Mouse (Mus musculus) cerebellum, postnatal 4 days (tissue): ENCODE data around the gene Rere.

ENCODE experiments used
- DNase-seq, 2 experiments: peaks; one replicate each; pipeline ENCODE4 v3.0.0; 2022; ENCODE audit warnings: low spot score in 2 of 2, mixed read lengths in 1 of 2

Gene Rere

DNA sequence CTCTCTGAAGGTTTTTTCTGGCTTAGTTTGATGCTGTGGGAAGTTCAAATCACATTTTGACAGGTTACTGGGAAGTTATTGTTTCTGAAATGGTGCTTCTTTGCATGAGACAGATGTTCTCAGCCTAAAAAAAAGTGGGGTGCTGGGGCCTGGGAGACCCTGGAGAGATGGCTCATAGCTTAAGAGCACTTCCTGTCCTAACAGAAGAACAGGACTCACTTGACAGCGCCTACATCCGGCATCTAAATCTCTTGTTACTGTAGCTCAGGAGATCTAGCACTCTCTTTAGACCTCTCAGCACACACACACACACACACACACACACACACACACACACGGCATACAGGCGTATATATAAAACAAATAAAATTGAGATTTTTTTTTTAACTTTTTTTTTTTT lies 291.5 kb downstream of the Rere start:
- no peak for DNase-seq

GRCm38 (mm10) chr4:150575363-150576092 lies 294.1 kb downstream of the Rere start:
- no peak for DNase-seq

DNA sequence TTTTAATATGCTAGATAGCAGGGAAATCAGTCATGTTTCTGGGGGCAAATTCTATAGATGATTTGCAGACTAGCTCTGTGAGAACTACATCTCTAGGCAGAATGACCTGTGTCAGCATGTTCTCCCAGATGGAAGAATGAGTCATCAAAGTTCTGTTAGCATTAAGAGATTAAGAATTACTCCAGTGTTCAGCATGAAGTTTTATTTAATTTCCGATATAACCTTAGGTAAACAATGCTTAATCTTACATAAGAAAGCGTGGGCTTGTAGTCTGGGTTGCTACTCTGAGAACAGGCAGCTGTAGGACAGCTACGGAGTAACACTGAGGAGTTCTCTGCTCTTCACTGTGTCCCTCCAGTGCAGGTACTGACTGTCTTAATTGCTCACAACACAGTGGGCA lies 294.9 kb downstream of the Rere start:
- DNase-seq, result no peak

DNA sequence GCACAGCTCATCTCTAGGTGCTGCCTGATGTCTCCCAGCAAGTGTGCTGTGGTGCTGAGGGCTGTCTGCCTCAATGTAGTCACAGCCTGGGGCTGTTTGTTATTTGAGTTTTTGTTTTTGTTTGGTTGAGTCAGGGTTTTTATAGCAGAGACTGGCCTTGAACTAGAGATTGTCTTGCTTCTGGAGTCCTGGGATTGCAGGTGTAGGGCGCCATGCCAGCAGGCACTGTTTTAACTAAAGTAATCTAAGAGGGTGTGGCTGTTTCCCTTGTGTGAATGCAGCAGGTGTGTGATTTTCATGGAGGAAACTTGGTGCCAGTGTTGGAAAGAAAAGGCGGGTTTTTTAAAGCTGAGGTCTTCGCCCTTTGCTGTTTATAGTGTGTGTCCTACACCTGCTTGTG lies 296.6 kb downstream of the Rere start:
- DNase-seq, result no peak

DNA sequence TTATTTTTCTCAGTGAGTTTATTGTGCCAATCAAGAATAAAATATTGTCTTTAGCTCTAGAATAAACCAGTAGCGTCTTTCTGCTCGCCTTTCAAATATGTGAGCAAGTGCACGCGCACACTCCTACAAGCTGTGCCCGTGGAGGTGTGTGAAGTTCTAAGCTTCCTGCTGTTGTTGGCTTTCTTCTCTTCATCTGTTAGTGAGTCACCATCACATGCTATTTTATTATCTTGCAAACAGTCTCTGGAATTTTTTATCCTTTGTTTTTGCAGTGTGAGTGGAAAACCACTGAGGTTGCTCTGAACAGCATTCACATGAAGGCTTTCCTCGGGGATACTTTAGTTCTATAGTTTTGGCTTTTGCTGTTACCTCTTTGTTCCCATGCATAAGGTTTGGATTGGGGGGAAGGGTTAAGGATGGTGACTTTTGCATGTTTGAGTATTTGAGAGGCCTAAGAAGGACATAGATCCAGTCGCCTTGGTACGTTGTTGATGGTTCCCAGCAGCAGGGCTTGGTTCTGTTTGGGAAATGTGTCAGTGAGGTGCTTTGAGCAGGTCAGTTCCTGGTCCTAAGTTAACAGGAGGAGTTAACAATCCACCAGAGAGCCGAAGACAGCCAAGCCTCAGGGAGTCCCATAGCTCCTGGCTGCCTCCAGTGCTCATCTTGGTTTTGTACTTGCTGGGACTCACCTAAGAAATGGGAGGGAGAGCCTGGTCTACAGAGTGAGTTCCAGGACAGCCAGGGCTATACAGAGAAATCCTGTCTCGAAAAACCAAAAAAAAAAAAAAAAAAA lies 300.7 kb downstream of the Rere start:
- no peak for DNase-seq

DNA sequence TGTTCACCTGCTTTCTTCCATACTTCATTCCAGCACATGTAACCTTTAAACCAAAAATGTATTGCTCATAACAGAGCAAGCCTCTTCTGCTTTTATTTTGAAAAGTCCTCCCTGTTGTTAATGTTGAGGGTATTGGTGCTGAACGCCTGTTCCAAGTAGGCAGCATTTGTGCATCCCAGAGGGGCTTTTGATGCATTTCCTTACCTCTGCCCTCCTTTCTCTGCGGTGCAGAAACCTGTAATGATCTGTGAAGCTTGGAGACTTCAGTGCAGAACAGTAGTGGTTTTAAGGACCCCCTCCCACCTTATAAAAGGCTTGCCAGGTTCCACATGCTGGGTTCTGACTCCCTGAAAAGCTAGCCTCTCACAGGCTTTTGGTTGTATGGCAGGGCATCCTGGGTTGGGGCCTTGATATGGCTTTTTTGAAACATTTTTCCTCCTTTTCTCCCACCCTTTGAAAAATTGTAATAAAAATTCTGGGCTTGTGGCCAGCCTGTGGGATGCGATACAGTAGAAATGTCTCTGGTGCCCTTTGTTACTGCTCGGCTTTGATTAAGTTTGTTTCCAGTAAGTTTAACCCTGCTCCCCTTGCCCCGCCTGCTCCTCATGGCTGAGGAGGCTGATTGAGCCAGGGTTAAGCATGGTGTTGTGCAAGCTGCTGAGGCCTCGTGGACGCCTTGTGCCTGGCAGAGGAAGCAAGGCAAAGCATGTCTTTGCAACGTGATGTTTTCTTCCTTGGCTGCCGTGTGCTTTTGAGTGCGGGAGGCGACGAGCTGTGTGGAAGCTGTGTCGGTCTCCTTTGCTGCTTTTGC lies 301.7 kb downstream of the Rere start:
- no peak for DNase-seq

DNA sequence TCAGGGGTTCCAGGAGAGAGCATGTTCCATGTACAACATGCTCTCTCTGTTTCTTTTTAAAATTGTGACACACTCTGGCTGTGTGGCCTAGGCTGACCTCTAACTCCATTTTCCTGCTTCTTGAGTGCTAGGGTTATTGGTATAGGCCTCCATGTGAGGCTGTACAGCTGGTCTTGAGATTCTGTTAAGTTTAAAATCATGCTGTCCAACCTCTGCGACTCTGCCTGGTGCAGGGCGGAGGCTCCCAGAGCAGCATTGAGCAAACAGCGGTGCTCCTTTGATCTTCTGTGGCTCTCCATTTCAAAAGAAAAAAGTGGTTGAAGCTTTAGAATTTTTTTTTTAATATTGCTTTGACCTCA lies 302.3 kb downstream of the Rere start:
- DNase-seq, result no peak

- no peak for DNase-seq
Observed at GRCm38 (mm10) chr4:150585800-150586199, 304.4 kb downstream of the Rere start.

- no peak for DNase-seq
Observed at GRCm38 (mm10) chr4:150586275-150586674, 304.8 kb downstream of the Rere start.

GRCm38 (mm10) chr4:150587597-150588299 lies 306.3 kb downstream of the Rere start:
- DNase-seq, result no peak

DNA sequence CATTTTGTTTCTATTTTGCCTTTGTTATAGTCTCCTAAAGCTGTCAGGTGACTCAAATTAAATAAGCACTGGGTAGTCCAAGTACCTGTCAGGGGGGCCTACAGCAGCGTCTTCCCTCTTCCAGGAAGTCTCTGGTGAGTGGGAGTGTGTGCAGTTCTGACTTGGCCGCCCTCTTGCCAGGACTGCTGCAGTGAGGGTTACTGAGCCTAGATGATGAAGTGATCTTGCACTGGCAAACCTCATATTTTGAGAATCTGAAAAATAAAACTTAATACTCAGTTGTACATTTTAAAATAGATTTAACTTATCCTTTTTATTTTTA lies 306.8 kb downstream of the Rere start:
- DNase-seq, result no peak

GRCm38 (mm10) chr4:150590621-150591282 lies 309.3 kb downstream of the Rere start:
- DNase-seq, result no peak

DNA sequence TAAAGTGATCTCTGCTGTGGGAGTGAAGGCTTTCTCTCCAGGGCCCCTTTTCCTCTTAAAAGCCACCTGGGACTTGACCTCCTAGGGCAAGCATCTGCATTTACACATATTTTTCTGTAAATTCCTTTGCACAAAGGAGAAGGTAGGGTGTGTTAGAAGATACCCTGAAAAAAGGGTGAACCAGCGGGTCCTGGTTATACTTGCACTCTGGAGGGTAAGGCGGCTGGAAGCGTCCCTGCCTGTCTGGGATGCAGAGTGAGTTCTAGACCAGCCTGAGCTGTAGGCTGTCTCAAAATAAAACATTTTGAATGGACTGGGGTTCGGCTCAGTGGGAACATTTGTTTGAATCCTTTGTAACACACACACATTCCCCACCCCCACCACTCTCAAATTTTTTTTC lies 310.2 kb downstream of the Rere start:
- DNase-seq, result no peak

- no peak for DNase-seq
Observed at GRCm38 (mm10) chr4:150592087-150592486, 310.6 kb downstream of the Rere start.

DNA sequence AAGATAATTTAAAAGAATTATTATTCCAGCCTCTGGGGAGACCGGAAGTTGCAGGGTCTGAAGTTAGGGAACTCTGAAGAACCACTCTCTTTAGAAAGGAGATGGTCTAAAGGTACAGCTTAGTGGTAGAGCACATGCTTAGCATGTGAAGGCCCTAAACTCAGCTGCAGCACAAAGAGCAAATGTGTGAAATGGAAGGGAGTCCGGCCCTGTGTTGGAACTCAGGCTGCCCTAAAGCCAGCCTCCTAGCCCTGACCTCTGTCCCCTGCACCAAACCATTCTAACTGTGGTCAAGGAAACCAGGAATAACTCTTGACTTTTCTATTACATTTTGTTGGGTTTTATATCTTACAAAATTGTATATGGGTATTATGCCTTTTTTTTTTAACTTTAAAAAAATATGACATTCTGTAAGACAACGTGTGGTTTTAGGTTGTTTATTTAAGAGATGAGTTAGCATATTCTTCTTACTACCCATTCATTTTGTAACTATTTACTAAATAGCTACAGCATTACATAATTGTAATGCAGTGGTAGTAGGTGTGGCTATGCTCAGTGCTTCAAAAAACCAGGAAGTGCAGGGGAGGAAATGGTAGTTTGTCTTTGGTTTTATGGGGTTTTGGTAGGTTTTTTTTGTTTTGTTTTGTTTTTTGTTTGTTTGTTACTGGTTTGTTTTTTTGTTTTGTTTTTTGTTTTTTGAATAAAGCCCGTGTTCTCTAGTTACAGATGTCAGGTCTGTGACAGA lies 312.2 kb downstream of the Rere start:
- no peak for DNase-seq

DNA sequence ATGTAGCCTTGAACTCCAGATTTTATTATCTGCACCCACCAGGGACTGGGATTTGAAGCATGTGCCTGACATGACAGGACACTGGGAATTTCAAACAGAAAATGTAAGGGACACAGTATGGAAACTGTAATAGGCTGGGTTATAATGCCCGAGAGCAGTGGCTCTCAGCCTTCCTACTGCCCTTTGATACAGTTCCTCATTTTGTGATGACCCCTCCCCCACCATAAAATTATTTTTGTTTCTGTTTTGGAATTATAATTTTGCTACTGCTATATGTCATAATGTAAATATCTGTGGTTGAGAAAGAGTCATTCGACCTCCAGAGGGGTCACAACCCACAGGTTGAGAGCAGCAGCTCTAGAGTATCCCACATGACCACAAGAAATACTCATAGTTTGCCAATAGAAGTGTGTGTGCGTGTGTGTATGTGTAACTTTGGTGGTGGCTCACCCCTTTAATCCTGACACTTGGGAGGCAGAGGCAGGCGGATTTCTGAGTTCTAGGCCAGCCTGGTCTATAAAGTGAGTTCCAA lies 312.9 kb downstream of the Rere start:
- no peak for DNase-seq

- no peak for DNase-seq
Observed at GRCm38 (mm10) chr4:150595071-150595470, 313.6 kb downstream of the Rere start.

DNA sequence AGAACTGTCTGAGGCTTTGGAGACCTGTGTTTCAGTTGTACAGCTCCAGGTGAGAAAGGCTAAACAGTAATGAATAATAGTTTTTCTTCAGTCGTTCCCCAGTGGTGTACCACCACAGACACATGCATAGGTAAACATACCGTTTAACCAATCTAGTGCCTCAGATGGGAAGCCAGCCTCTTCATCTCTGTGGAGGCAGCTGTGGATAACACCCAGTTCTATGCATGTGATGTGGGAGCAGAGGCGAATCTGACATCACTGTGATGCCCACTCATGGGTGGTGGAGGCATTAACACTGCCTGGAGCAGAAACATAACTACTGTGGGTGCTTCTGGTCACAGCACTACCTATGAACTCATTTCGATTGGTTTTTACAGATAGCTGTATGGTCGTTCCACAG lies 314.5 kb downstream of the Rere start:
- no peak for DNase-seq

GRCm38 (mm10) chr4:150598686-150599085 lies 317.2 kb downstream of the Rere start:
- DNase-seq, result peak in 1 of 2 experiments; percentile 56
